Mouse (Mus musculus) G1E (cell line): Measurements from ENCODE around the gene Opn4.

Experiments used
- CTCF ChIP-seq: IDR thresholded peaks from 2 replicates; pipeline ENCODE4 v1.5.1; 2012; ENCODE audit warnings: low read depth, low read length, inconsistent platforms, mixed read lengths
- GATA2 ChIP-seq: IDR thresholded peaks from 2 replicates; pipeline ENCODE4 v1.6.1; 2012; ENCODE audit warnings: low read depth, low read length, inconsistent platforms, borderline replicate concordance

DNA sequence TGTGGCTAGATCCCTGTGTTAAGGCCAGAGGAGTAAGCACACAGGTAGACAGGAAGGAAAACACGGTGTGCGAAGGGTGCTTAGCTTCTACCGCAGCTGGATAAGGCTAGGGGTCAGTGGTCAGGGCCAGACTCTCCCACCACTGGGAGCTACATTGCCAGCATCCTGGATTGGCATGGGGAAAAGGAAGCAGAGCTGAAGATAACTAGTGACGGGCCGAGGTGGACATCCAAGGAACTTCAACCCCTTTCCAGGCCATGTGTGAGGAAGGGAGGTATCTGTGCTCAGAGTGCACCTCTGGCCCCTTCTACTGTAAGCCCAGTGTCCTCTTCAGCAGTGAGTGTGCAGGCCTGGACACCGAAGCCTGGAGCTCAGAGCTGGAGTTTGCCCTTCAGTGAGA lies 46.5 kb downstream of the Opn4 start:
- TF ChIP-seq CTCF = no peak
- no peak for TF ChIP-seq GATA2
